Mouse (Mus musculus) spleen, adult 2 months (tissue): ENCODE data around the gene Pign.

Experiments used
- CTCF ChIP-seq: fragments of 200-500 bp; IDR thresholded peaks from 2 replicates; pipeline ENCODE4 v1.5.1; 2011; ENCODE audit warnings: mild to moderate bottlenecking, inconsistent platforms; ENCODE audit not compliant: insufficient read depth, insufficient read length, insufficient replicate concordance; ENCODE audit errors: extremely low read depth
- POLR2A ChIP-seq: fragments of 200-500 bp; IDR thresholded peaks from 2 replicates; pipeline ENCODE4 v1.6.1; 2011; ENCODE audit warnings: low read depth, low read length, inconsistent platforms

DNA sequence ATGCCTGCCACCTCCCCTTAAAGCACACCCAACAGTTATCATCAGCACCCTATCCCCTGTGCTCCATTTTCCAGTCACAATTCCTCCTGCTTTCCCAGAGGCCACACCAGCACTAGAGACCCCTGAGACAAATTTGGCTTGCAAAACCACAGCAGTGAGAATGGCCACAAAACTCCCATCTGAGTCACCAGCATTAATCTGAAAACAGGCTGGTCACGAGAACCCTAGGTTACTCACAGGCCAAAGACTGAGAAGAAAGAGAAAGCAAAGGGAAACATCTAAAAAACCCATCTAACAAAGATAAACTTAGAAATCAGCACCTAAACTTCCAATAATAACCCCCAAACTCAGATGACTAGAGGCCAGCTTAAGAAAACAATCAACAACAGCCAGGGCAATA lies 12.8 kb downstream of the Pign start:
- no peak for TF ChIP-seq CTCF
- no peak for TF ChIP-seq POLR2A
